Mouse (Mus musculus): Measurements from ENCODE around the gene Rragd.

GRCm38 (mm10) chr4:32989346-32989745 lies 6.5 kb downstream of the Rragd start:
- TF ChIP-seq CTCF (IDR thresholded peaks at IDR 0.05; ENCODE audit: insufficient read depth, low read depth, low read length): no peak
- no peak for TF ChIP-seq POLR2A (IDR thresholded peaks at IDR 0.05; ENCODE audit: insufficient read depth, low read depth, low read length)

Data from olfactory bulb, adult 2 months (tissue).